Mouse (Mus musculus) lung, adult 2 months (tissue): ENCODE results near the gene Slc12a7. TPM values are rescaled to one million over a fixed set of nuclear protein-coding genes. Genes with fewer than 3 reads are reported as not detected.
A peak's percentile ranks its signal among the peaks of the same experiment; 100 is the strongest.
"Not testable (repeated sequence)": the region's sequence is repeated elsewhere in the genome, so short reads cannot be mapped to it uniquely, and the experiment has no call there.

Experiments
- DNase-seq: peaks from one replicate; pipeline ENCODE4 v3.0.0; 2022
- H3K4me1 ChIP-seq: fragments of 200-500 bp; 2 replicates; pipeline ENCODE4 v1.6.1; 2011; ENCODE audit warnings: low read length; ENCODE audit not compliant: control insufficient read depth, insufficient read depth
- H3K4me3 ChIP-seq: fragments of 200-500 bp; replicated peaks from 2 replicates; pipeline ENCODE3; 2011; ENCODE audit warnings: low read depth, mild to moderate bottlenecking, control low read depth, low read length; ENCODE audit errors: extremely low read depth
- CTCF ChIP-seq: fragments of 200-500 bp; IDR thresholded peaks from 2 replicates; pipeline ENCODE4 v1.5.1; 2011; ENCODE audit warnings: mild to moderate bottlenecking, low read length, control low read depth; ENCODE audit not compliant: insufficient read depth
- POLR2A ChIP-seq: fragments of 200-500 bp; IDR thresholded peaks from 2 replicates; pipeline ENCODE4 v1.6.1; 2011; ENCODE audit warnings: low read depth, mild to moderate bottlenecking, control low read depth, low read length, borderline replicate concordance; ENCODE audit errors: extremely low read depth
- WGBS: fragments of 180-500 bp; shearing (Covaris S2); methylation state at CpG from one replicate; pipeline ENCODE4 v1.1.7; 2018; 5-methylcytosine and 5-hydroxymethylcytosine counted together
- polyA plus RNA-seq: library from polyadenylated mRNA; depleted of rRNA; stranded (reverse); fragments of >200 nt; gene quantifications from 2 replicates; pipeline ENCODE4 v1.2.3, GENCODE M21; 2012

Slc12a7 gene
- polyA plus RNA-seq, 1 experiment: 69.9 TPM

GRCm38 (mm10) chr13:73732235-73732634 lies 659 bp upstream of the Slc12a7 start:
- WGBS: 74% methylated on average over 7 of the region's 7 CpGs
- no peak overlapping the region for H3K4me3 ChIP-seq
- DNase-seq: no peak

GRCm38 (mm10) chr13:73734379-73734778 lies 1.5 kb downstream of the Slc12a7 start:
- H3K4me3 ChIP-seq: no peak overlapping the region
- H3K4me1 ChIP-seq: 0 out of 2 replicates have a peak, but pooled peaks cover 12% of the 10 kb centered on the region
- DNase-seq: no peak
- TF ChIP-seq CTCF (no peak), POLR2A (no peak)
- 91% methylated on average over 1 of the region's 1 CpGs for WGBS

More at GRCm38 (mm10) chr13:73732235-73732634, 659 bp upstream of the Slc12a7 start:
- TF ChIP-seq CTCF (no peak), POLR2A (no peak)
- peaks cover 14% of the 10 kb centered on the region; the same call in 1 of the 2 replicates for H3K4me1 ChIP-seq

DNA sequence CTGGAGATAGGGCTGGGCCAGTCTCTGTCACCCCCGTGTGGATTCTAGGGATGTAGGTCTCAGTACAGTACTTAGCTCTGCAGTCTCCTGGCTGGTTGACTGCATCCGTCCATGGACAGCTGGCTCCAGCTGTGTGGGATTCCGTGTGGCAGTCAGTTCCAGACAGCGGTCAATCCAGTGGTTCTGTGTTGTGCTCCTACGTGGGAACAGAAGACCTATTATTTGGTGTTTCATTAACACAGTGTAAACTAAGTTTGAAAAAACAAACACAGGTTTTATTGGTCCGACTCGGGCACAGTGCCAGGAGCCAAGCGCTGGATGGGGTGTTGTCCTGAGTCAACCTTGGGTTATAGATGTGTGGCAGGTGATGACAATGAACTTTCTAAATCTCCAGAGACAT lies 2.4 kb downstream of the Slc12a7 start:
- TF ChIP-seq CTCF (no peak), POLR2A (no peak)
- no peak for DNase-seq
- WGBS: 63% methylated on average over 8 of the region's 8 CpGs
- Histone ChIP-seq H3K4me1 (0 out of 2 replicates have a peak, but pooled peaks cover 12% of the 10 kb centered on the region), H3K4me3 (no peak overlapping the region)

DNA sequence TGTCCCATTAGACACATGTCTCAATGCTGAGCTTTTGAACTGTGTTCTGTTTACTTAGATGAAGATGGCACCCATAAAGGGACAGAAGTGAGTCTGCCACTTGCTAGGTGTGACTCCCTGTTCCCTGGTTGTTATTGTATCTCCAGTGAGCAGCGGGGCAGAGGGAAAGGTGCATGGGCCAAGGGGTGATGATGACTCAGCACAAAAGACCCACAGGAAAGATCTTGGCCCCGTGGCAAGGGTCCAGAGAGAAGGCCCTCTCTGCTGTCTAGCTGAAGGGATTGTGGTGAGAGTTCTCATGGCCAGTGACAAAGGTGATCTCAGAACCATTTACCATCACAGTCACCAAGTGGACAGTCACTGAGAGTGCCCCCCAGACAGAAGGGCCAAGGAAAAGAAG lies 3.0 kb downstream of the Slc12a7 start:
- no peak overlapping the region for H3K4me3 ChIP-seq
- H3K4me1 ChIP-seq: 0 out of 2 replicates have a peak, but pooled peaks cover 12% of the 10 kb centered on the region
- 79% methylated on average over 2 of the region's 2 CpGs for WGBS
- no peak for DNase-seq
- no peak for TF ChIP-seq CTCF
- no peak for TF ChIP-seq POLR2A

DNA sequence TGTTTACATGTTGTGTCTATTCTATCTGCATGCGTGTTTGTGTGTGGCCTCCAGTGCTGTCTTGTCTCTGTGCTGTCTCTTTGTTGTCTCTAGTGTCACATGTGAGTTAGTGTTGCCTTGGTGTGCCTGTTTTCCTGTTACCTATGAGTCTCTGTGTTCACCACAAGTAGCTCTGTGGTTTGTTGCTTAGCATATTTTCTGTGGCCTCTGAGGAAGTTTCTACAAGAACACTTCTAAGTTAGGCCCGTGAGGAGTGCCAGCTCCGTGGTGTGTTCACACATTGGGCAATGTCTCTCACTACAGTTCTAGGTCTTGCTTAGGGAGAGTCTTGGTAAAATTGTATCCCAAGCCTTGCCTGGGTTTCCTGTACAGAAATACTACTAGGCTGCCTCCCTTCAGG lies 4.0 kb downstream of the Slc12a7 start:
- 58% methylated on average over 3 of the region's 3 CpGs for WGBS
- Histone ChIP-seq H3K4me1 (0 out of 2 replicates have a peak, but pooled peaks cover 12% of the 10 kb centered on the region), H3K4me3 (no peak overlapping the region)
- TF ChIP-seq POLR2A (no peak), CTCF (no peak)
- no peak for DNase-seq

DNA sequence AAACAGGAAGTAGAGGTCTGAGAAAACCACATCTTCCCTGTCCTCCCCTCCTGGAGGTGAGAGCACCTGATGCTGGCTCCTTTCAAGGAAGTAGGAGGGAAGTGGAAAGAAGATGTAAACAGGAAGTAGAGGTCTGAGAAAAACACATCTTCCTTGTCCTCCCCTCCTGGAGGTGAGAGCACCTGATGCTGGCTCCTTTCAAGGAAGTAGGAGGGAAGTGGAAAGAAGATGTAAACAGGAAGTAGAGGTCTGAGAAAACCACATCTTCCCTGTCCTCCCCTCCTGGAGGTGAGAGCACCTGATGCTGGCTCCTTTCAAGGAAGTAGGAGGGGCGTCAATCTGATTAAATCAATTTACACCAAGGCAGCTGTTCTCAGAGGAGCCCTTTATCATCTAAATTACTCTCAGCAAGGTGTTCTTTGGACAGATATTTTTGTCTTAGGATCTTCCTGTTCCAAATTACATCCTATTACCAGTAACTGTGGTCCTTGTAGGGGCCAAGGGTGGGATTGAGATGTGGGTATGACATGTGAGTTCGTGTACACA lies 7.6 kb downstream of the Slc12a7 start:
- WGBS: 36% methylated on average over 2 of the region's 2 CpGs
- not testable (repeated sequence) for H3K4me1 ChIP-seq, DNase-seq, H3K4me3 ChIP-seq

GRCm38 (mm10) chr13:73742944-73743343 lies 10.1 kb downstream of the Slc12a7 start:
- Histone ChIP-seq H3K4me3 (no peak overlapping the region), H3K4me1 (no peaks in the 10 kb centered on the region)
- no peak for DNase-seq
- no peak for TF ChIP-seq CTCF
- no peak for TF ChIP-seq POLR2A
- 61% methylated on average over 4 of the region's 4 CpGs for WGBS

GRCm38 (mm10) chr13:73743662-73744061 lies 10.8 kb downstream of the Slc12a7 start:
- DNase-seq: no peak
- Histone ChIP-seq H3K4me1 (no peaks in the 10 kb centered on the region), H3K4me3 (no peak overlapping the region)
- no peak for TF ChIP-seq POLR2A
- TF ChIP-seq CTCF: no peak
- WGBS: 67% methylated on average over 3 of the region's 3 CpGs

GRCm38 (mm10) chr13:73748663-73749440 lies 16.0 kb downstream of the Slc12a7 start:
- Histone ChIP-seq H3K4me1 (no peaks in the 10 kb centered on the region), H3K4me3 (no peak overlapping the region)
- no peak for DNase-seq
- TF ChIP-seq POLR2A (no peak), CTCF (peak; percentile 61)
- WGBS: 36% methylated on average over 15 of the region's 15 CpGs

- Histone ChIP-seq H3K4me1 (no peaks in the 10 kb centered on the region), H3K4me3 (no peak overlapping the region)
- WGBS: 55% methylated on average over 6 of the region's 6 CpGs
- TF ChIP-seq CTCF (no peak), POLR2A (no peak)
- no peak for DNase-seq
These were observed 17.5 kb downstream of the Slc12a7 start for GRCm38 (mm10) chr13:73750435-73750834.
